In the genomic region with DNA sequence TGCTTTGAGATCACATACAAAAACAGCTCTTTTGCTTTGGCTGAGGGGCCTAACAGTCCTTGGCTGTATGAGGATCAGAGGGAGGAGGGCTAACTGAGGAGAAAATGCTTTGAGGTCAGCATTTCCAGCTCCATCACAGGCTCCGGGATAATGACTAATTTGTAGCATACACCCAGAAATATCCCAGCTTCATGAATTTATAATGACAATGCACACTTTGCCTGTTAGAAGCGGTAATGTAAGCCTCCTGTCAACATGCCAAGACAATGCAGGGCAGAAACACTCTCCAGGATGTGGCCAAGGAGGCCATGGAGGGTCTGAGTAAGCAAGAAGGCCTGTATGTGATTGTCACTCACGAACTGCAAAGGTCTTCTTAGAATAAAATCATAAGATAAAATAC, we compare ENCODE assay signal across 8 mouse cellular contexts. TPM values are rescaled to one million over a fixed set of nuclear protein-coding genes. Genes with fewer than 3 reads are reported as not detected.
DNase-seq lines count a peak whose midpoint lies in the region; ATAC-seq and TF ChIP-seq lines count a peak whose summit lies in the region.
"Had no signal": no experiment of that assay in that cellular context is flagged by ENCODE, and none has a peak within 500 bp of the region (broad histone marks: within the 10 kb centered on the region; RNA-seq: fewer than 3 reads in every experiment).

No protein-coding gene starts in this region.

- no peaks in the 10 kb centered on the region for H3K9me3 ChIP-seq in lung, embryonic 16.5 days (ENCODE audit: control insufficient read depth, low read length)
- no peaks in the 10 kb centered on the region for H3K9me3 ChIP-seq in forebrain, embryonic 15.5 days
- no peaks in the 10 kb centered on the region for H3K9me3 ChIP-seq in limb, embryonic 12.5 days
- no peaks in the 10 kb centered on the region for H3K9me3 ChIP-seq in stomach, postnatal 0 days (ENCODE audit: control insufficient read depth, low read length)

- WGBS in lung, embryonic 16.5 days, result 28% methylated on average over 3 of the region's 3 CpGs
- WGBS in forebrain, embryonic 15.5 days, result 18% methylated on average over 3 of the region's 3 CpGs
- WGBS in limb, embryonic 12.5 days, result 48% methylated on average over 3 of the region's 3 CpGs
- WGBS in stomach, postnatal 0 days, result 12% methylated on average over 3 of the region's 3 CpGs

- no peak overlapping the region for H3K9ac ChIP-seq in lung, embryonic 16.5 days (ENCODE audit: low read length)
- H3K9ac ChIP-seq in forebrain, embryonic 15.5 days (replicated peaks), result peak overlapping the region; percentile 94
- H3K9ac ChIP-seq in limb, embryonic 12.5 days (replicated peaks), result peak overlapping the region; percentile 97
- H3K9ac ChIP-seq in stomach, postnatal 0 days (ENCODE audit: low read length), result peak overlapping the region; percentile 96

- no peak overlapping the region for H3K27ac ChIP-seq in lung, embryonic 16.5 days (ENCODE audit: low read length)
- H3K27ac ChIP-seq in forebrain, embryonic 15.5 days (replicated peaks), result peak overlapping the region; percentile 56
- H3K27ac ChIP-seq in limb, embryonic 12.5 days, result no peak overlapping the region
- H3K27ac ChIP-seq in stomach, postnatal 0 days (replicated peaks), result peak overlapping the region; percentile 98

- no peak for TF ChIP-seq CTCF in stomach, postnatal 0 days (IDR thresholded peaks at IDR 0.05; ENCODE audit: low read depth)

- H3K36me3 ChIP-seq in lung, embryonic 16.5 days (ENCODE audit: control insufficient read depth, insufficient read depth, low read length), result no peaks in the 10 kb centered on the region
- 0 out of 2 replicates have a peak, but pooled peaks cover 3% of the 10 kb centered on the region for H3K36me3 ChIP-seq in forebrain, embryonic 15.5 days
- peaks cover 11% of the 10 kb centered on the region; the same call in 1 of the 2 replicates for H3K36me3 ChIP-seq in limb, embryonic 12.5 days
- H3K36me3 ChIP-seq in stomach, postnatal 0 days (ENCODE audit: control insufficient read depth, insufficient read depth, low read length), result no peaks in the 10 kb centered on the region

- H3K4me1 ChIP-seq in lung, embryonic 16.5 days (replicated peaks; ENCODE audit: control insufficient read depth, insufficient read depth, low read length), result peaks cover 35% of the 10 kb centered on the region
- H3K4me1 ChIP-seq in forebrain, embryonic 15.5 days, result peaks cover 56% of the 10 kb centered on the region
- peaks cover 54% of the 10 kb centered on the region for H3K4me1 ChIP-seq in limb, embryonic 12.5 days (replicated peaks)
- peaks cover 5% of the 10 kb centered on the region; the same call in 1 of the 2 replicates for H3K4me1 ChIP-seq in stomach, postnatal 0 days (replicated peaks; ENCODE audit: control insufficient read depth, insufficient read depth)

- no peak for ATAC-seq in lung, embryonic 16.5 days (ENCODE audit: low read depth)
- ATAC-seq in forebrain, embryonic 15.5 days (replicated peaks), result no peak
- no peak for ATAC-seq in limb, embryonic 12.5 days (ENCODE audit: insufficient number of reproducible peaks, insufficient read depth, low FRiP score, low TSS enrichment, low read depth)
- ATAC-seq in stomach, postnatal 0 days (ENCODE audit: low FRiP score, low TSS enrichment), result no peak

- H3K4me2 ChIP-seq in lung, embryonic 16.5 days (ENCODE audit: low read depth, low read length), result peak overlapping the region; percentile 58
- peak overlapping the region; percentile 91 for H3K4me2 ChIP-seq in forebrain, embryonic 15.5 days (replicated peaks)
- H3K4me2 ChIP-seq in limb, embryonic 12.5 days, result peak overlapping the region; percentile 81
- peak overlapping the region; percentile 75 for H3K4me2 ChIP-seq in stomach, postnatal 0 days (replicated peaks; ENCODE audit: low read depth)

- intact Hi-C loops in gastrocnemius, postnatal 36 days (cut with DNase I), result loop anchor here (2.0 kb wide), 1 partner anchor 13 kb away; no protein-coding TSS in a partner anchor

- DNase-seq in lung, postnatal 4 days, result no peak
- DNase-seq in stomach, postnatal 0 days (ENCODE audit: low spot score), result no peak
- DNase-seq in embryo, embryonic 9.5 days (ENCODE audit: extremely low spot score), result no peak
- no peak for DNase-seq in gastrocnemius, postnatal 36 days
- DNase-seq: thymus, postnatal 4 days had no signal

- H3K27me3 ChIP-seq in lung, embryonic 16.5 days (ENCODE audit: control insufficient read depth, insufficient read depth, low read depth, low read length), result no peaks in the 10 kb centered on the region
- no peaks in the 10 kb centered on the region for H3K27me3 ChIP-seq in forebrain, embryonic 15.5 days
- 0 out of 2 replicates have a peak, but pooled peaks cover under 1% of the 10 kb centered on the region for H3K27me3 ChIP-seq in limb, embryonic 12.5 days
- H3K27me3 ChIP-seq in stomach, postnatal 0 days (ENCODE audit: control insufficient read depth, insufficient read depth, low read length), result no peaks in the 10 kb centered on the region

- TF ChIP-seq EP300 in stomach, postnatal 0 days (optimal IDR thresholded peaks at IDR 0.05), result no peak

- H3K4me3 ChIP-seq in lung, embryonic 16.5 days (ENCODE audit: low read length), result peak overlapping the region; percentile 70
- peak overlapping the region; percentile 90 for H3K4me3 ChIP-seq in forebrain, embryonic 15.5 days
- peak overlapping the region; percentile 93 for H3K4me3 ChIP-seq in limb, embryonic 12.5 days (replicated peaks)
- H3K4me3 ChIP-seq in stomach, postnatal 0 days (ENCODE audit: low read depth, low read length), result peak overlapping the region; percentile 94

RNA-seq across cellular contexts. Expression of gene Rgmb, which starts 7.0 kb away (rescaled TPM):
- 10.5 and 12.4 TPM in 2 replicates for polyA plus RNA-seq in lung, embryonic 16.5 days (2015; fragmentation: Nextera tagmentation; extraction: Ambion mirVana)
- polyA plus RNA-seq in forebrain, embryonic 15.5 days (2015; fragmentation: Nextera tagmentation; extraction: Ambion mirVana), result 48.2 and 51.9 TPM in 2 replicates
- 19.0 and 26.5 TPM in 2 replicates for polyA plus RNA-seq in limb, embryonic 12.5 days (2016; fragmentation: Nextera tagmentation; extraction: Ambion mirVana)
- polyA plus RNA-seq in stomach, postnatal 0 days (2015; fragmentation: Nextera tagmentation; extraction: Ambion mirVana), result 33.0 and 41.1 TPM in 2 replicates
- total RNA-seq in gastrocnemius, postnatal 36 days (2021), result 10 to 100 TPM; 36.6 to 36.7 TPM

Comparison
In these comparisons a context has a peak if more than half of its experiments do, and no peak if none do; other contexts are left out.
1. H3K27ac ChIP-seq: peak in forebrain, embryonic 15.5 days (single experiment) and stomach, postnatal 0 days (single experiment); none in lung, embryonic 16.5 days (single experiment) and limb, embryonic 12.5 days (single experiment).
2. Peak in every context shown above with its lines, with median percentiles within 50 percentile points of each other: H3K4me2 ChIP-seq and H3K4me3 ChIP-seq.